Mouse (Mus musculus): ENCODE measurements around the gene Cyp3a44. TPM values are rescaled to one million over a fixed set of nuclear protein-coding genes. Genes with fewer than 3 reads are reported as not detected.

Gene Cyp3a44
- polyA plus RNA-seq (2014; fragmentation: Illumina TruSeq; extraction: RNeasy Lipid Tissue Mini Kit (QIAGEN cat#74804); ENCODE audit: low read depth, low replicate concordance) = 82.1 TPM

GRCm38 (mm10) chr5:145805796-145806195 is at the start of gene Cyp3a44:
TSS of gene Cyp3a44 (minus strand) at chr5:145805874.

Other genes starting within 250 kb of the Cyp3a44 start
- 35.3 TPM for gene Cyp3a41b, start 221.1 kb downstream of the Cyp3a44 start, polyA plus RNA-seq (2014; fragmentation: Illumina TruSeq; extraction: RNeasy Lipid Tissue Mini Kit (QIAGEN cat#74804); ENCODE audit: low read depth, low replicate concordance)
- gene Cyp3a41a, start 85.7 kb downstream of the Cyp3a44 start, polyA plus RNA-seq (2014; fragmentation: Illumina TruSeq; extraction: RNeasy Lipid Tissue Mini Kit (QIAGEN cat#74804); ENCODE audit: low read depth, low replicate concordance) = 3,667 TPM
- 13,248 TPM for gene Cyp3a11, start 74.1 kb upstream of the Cyp3a44 start, polyA plus RNA-seq (2014; fragmentation: Illumina TruSeq; extraction: RNeasy Lipid Tissue Mini Kit (QIAGEN cat#74804); ENCODE audit: low read depth, low replicate concordance)
- gene Cyp3a25, start 203.7 kb upstream of the Cyp3a44 start, polyA plus RNA-seq (2014; fragmentation: Illumina TruSeq; extraction: RNeasy Lipid Tissue Mini Kit (QIAGEN cat#74804); ENCODE audit: low read depth, low replicate concordance) = 2,316 TPM

Data from liver, adult 10 weeks (tissue).